In genomic region chr1:66829400-66830080, GRCm38 (mm10) we compare ENCODE assay signal across 10 mouse cellular contexts.
"Had no signal": no experiment of that assay in that cellular context is flagged by ENCODE, and none has a peak within 500 bp of the region (broad histone marks: within the 10 kb centered on the region; RNA-seq: fewer than 3 reads in every experiment).

No protein-coding gene starts in this region.

- DNase-seq: layer of hippocampus, postnatal 36 days; retina, postnatal 1 day; right cerebral cortex, postnatal 4 days; spleen, adult 18-20 months; thymus, postnatal 4 days had no signal

- H3K27me3 ChIP-seq: intestine, embryonic 15.5 days; limb, embryonic 15.5 days; liver, embryonic 12.5 days; neural tube, embryonic 13.5 days had no signal

- H3K9ac ChIP-seq: hindbrain, embryonic 14.5 days; intestine, embryonic 15.5 days; limb, embryonic 15.5 days; liver, embryonic 12.5 days; neural tube, embryonic 13.5 days had no signal

- H3K36me3 ChIP-seq: intestine, embryonic 15.5 days; neural tube, embryonic 13.5 days had no signal

- ATAC-seq: intestine, embryonic 15.5 days; liver, embryonic 12.5 days had no signal

- H3K4me1 ChIP-seq: limb, embryonic 15.5 days; neural tube, embryonic 13.5 days had no signal

- H3K27ac ChIP-seq: hindbrain, embryonic 14.5 days; intestine, embryonic 15.5 days; limb, embryonic 15.5 days; liver, embryonic 12.5 days; neural tube, embryonic 13.5 days had no signal

- H3K4me2 ChIP-seq: hindbrain, embryonic 14.5 days; intestine, embryonic 15.5 days; limb, embryonic 15.5 days; liver, embryonic 12.5 days; neural tube, embryonic 13.5 days had no signal

- H3K4me3 ChIP-seq: intestine, embryonic 15.5 days; limb, embryonic 15.5 days; liver, embryonic 12.5 days; neural tube, embryonic 13.5 days had no signal

- H3K9me3 ChIP-seq: intestine, embryonic 15.5 days; limb, embryonic 15.5 days; liver, embryonic 12.5 days; neural tube, embryonic 13.5 days had no signal
